Mouse (Mus musculus): ENCODE data around the gene Pik3c2g. TPM values are rescaled to one million over a fixed set of nuclear protein-coding genes. Genes with fewer than 3 reads are reported as not detected.

Gene Pik3c2g
- total RNA-seq, 2 experiments from 2014 or later: not detected

DNA sequence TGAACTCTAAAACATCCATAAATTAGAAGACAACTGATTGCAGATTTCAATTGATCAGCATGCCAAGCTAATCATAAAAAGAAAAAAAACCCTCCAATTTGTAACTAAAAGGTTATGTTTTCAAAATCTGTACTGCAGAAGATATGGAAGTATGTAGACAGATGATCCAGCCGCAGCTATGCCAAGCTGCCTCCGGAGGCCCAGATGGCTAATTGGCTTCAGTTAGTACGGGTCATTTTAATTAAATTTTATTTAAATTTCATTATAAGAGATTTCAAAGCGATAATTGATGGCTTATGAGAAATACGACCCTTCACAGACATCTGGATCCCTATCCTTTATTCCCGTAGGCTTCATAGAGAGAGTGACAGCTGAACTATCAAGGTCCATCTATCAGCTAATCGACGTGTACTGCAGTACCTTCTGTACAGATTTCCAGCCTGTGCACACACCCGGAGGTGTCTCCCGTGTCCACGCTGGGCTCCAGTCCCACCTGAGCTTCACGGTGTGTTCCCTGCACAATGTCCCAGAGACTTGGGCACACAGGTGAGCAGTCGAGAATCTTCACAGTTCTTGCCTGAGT, 132.7 kb downstream of the Pik3c2g start:
- no peak for ATAC-seq (replicated peaks; ENCODE audit: low FRiP score, poor library complexity, severe bottlenecking)

DNA sequence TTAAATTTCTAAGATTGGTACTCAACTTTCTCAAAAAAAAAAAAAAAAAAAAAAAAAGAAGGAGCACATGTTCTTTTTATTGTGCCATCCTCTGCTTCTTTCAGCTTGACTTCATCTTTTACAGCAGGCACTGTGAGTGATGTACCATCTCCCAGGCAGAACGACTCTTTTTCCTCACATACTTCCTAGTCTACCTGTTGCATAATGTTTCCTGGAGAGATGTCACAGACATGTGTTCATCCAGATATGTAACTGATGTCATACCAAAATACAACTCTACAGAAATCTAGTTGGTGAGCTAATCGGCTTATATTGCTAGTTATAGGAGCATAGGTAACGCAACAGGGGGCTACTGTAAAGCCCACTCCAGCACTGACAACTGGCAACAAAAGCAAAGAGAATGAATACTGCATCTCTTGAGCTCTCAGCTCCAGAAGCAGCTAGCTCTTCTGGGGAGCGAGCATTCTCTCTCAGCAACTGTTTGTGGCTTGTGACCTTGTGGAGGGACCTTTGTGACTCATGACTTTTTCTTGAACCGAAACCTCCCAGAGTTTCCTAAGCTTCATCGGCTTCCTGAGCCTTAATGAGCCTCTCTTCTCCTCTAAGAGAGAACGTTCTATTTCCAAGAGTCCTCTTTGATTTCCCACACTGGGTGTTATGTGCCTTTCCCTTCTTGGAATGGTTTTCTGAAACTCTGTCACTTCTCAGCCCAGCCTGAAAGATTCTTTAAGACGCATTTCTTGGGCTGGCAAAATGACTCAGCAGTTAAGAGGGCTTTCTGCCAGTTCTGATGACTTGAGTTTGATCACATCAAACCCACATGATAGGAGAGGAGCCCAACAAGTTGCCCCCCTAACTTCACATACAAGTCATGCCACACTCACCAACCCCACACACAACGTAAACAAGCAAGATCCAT, 148.9 kb downstream of the Pik3c2g start:
- ATAC-seq (replicated peaks; ENCODE audit: low FRiP score, poor library complexity, severe bottlenecking): no peak

DNA sequence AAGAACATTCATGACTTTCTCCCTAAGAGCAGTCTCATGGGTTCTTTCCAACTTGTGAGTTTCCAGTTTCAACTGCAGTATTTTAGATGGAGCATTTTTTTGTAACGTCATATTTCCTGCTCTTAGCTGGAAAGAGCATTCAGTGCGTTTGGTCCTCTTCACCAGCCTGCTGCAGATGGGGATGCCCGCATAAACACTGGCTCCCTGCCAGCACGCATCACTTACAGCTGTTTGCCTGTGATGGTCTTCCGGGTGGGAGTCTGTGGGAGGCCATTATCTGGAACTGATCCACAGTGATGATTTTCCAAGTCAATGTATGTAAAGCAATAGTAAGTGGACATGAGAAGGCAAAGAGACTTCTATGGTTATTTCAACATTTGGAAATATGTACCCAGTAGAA, 151.3 kb downstream of the Pik3c2g start:
- no peak for ATAC-seq (replicated peaks; ENCODE audit: low FRiP score, poor library complexity, severe bottlenecking)

DNA sequence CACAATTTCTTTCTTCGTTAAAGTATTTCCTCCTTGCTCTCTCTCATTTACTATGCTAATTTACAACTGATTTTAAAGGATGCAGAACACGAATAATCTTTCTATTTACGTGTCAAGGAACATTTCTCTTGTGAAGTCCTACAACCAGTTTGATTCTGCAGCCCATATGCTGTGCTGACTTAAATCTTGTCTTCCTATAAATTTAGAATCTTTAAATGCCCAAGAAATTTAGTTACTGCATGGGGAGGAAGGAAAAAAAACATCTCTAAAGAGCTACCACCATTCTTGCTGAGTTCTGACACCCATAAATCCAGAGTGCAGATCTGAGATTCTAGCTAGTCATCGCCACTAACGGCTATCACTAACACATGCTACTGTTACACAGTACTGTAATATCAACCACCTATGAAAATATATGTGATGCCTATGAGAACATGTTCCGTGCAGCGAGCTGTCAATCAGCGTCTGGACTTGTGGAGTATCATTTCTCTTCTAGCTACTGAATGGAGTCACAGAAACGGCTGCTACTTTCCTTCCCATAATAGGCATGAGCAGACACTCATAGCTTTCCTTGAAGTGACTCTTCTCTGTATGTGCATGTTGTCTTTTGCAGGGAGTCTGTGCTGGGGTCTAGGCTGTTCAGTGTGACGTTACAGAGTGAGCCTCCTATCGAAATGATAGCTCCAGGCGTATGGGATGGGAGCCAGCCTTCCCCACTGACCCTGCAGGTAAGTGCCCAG, 155.8 kb downstream of the Pik3c2g start:
- no peak for ATAC-seq (replicated peaks; ENCODE audit: low FRiP score, poor library complexity, severe bottlenecking)

DNA sequence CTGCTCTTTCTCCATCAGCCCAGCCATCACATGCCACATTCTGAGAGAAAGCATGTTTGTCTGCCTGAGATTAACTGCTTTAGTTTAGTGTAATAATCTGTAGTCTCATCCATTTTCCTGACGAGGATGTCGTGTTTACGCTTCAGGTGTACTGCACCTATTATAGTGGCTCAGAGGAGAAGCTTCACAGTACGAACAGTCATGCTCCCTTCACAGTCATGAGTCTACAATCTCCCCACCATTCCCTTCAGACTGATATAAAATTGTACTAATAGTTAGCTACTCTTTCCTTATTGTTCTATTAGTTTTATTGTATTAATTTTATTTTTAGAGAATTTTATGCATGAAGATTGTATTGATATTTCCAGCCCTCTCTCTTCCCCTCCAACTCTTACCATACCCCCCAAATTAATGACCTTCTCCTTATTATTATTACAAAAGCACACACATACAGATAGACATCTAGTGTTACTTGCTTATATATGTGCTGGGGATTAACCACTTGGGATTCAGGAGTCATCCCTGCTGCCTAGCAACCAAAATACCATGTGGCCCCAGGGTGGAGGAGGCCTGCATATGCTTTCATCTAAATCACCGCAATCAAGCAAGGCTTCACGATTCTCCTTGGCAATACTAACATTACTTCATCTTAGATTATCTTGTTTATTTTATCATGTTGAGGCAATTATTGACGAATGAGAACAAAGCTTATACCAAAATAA, 159.9 kb downstream of the Pik3c2g start:
- ATAC-seq (replicated peaks; ENCODE audit: low FRiP score, poor library complexity, severe bottlenecking): no peak

DNA sequence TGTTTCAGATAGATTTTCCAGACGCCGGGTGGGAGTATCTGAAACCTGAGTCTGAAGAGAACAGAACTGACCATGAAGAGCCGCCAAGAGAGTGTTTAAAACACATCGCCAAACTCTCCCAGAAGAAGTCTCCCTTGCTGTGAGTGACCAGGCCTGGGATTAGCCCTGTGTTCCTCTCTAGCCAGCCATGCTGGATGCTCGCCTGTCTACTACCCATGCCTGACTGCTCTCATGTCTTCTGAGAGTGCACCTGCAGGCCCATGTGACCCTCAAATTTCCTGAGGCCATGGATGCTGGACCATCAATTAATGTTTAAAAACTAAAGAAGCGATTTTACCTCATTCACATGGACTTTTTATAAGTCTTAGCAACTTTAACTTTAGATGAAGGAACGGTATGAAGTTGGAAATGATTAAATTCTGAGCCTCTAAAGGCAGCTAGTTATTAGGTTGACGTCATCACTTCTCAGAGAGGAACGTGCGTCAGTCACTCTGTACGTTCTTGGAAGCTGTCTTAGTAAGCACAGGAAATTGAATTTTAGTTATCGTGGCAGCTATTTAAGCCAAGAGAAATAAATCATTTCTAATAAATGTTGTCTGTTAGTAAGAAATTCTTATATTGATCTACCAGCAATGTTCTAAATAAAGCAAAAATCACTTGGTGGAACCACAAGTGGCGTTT, 161.2 kb downstream of the Pik3c2g start:
- ATAC-seq (replicated peaks; ENCODE audit: low FRiP score, poor library complexity, severe bottlenecking): no peak

DNA sequence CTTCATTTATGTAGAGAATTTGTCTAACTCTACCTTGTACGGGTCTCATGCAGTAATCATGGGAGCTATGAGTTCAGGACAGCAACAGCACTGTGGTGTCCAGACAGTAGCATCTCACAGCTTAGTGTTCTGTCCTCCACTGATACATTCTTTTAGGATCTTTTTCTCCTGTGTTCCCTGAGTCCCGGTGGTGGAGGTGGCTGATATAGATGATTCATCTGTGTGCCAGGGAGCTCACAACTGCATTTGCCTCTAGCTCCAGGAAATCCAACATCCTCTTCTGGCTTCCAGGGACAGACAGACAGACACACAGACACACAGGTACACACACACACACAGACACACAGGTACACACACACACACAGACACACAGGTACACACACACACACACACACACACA, 163.6 kb downstream of the Pik3c2g start:
- no peak for ATAC-seq (replicated peaks; ENCODE audit: low FRiP score, poor library complexity, severe bottlenecking)

DNA sequence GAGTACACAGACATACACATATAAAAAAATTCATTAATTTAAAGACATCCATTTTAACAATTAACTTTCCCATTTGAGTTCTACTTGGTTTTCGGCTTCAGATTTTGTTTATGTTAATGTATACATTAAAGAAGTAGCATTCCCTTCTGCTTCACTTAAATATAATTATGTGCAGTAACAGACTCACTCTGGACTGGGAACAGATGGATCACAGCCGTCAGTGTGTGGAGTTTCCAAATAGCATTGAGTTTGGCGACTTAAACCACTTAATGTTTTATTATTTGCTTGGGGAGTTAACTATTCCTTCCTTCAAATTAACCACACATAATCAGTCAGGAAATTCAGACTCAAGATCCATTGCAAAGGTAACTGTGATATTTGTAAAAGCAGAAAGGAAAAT, 164.0 kb downstream of the Pik3c2g start:
- no peak for ATAC-seq (replicated peaks; ENCODE audit: low FRiP score, poor library complexity, severe bottlenecking)

DNA sequence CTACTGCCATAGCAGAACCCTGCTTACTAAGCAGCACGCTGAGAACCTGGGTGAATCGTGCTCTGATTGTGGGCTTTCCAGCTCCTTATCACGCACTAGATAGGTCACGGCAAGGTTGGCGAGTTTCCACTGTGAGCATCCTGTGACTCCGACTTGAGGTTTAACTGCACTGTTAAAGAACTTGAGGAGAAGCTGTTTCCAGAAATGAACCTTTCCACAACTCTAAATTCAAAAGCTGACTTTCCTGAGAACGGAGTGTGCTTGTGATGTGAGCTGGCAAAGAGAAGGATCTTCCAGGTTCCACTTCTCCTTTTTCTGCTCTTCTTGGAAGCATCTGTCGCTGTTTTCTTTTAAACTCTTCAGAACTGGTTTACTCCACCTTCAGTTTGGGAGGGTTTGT, 170.9 kb downstream of the Pik3c2g start:
- ATAC-seq (replicated peaks; ENCODE audit: low FRiP score, poor library complexity, severe bottlenecking): no peak

DNA sequence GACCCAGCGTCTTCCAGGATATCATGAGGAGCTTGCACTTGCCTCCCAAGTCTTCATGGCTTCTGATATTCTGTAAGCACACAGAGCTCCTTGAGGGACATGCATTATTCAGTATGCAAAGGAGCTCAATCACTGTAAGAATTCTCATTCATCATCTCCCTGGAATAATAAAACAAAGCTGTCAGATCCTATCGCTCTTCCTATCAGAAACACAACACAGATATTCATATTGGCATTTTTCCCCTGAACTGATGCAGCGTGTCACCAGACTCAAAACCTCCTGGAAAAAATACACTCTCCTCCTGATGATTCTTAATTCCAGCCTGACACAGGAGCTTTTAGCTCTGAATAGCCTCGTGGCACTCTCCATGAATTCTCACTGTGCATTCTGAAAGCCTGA, 174.0 kb downstream of the Pik3c2g start:
- no peak for ATAC-seq (replicated peaks; ENCODE audit: low FRiP score, poor library complexity, severe bottlenecking)

DNA sequence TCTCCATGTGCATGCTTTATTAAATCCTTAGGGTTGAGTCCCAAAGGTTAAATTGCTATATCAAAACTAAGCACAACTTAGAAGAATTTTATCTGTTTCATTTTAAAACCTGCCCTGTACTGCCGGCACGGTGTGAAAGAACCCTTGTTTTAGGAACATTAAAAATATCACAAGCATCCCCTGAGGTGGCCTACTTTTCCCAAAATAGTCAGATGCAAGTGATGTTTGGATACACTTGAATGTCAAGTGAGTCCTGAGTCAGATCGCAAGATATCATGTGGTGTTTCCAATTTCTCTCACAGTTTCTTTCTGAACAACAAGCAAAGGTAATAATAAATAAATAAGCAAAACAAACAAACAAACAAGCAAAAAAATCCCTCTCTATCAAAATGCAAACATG, 177.4 kb downstream of the Pik3c2g start:
- no peak for ATAC-seq (replicated peaks; ENCODE audit: low FRiP score, poor library complexity, severe bottlenecking)

DNA sequence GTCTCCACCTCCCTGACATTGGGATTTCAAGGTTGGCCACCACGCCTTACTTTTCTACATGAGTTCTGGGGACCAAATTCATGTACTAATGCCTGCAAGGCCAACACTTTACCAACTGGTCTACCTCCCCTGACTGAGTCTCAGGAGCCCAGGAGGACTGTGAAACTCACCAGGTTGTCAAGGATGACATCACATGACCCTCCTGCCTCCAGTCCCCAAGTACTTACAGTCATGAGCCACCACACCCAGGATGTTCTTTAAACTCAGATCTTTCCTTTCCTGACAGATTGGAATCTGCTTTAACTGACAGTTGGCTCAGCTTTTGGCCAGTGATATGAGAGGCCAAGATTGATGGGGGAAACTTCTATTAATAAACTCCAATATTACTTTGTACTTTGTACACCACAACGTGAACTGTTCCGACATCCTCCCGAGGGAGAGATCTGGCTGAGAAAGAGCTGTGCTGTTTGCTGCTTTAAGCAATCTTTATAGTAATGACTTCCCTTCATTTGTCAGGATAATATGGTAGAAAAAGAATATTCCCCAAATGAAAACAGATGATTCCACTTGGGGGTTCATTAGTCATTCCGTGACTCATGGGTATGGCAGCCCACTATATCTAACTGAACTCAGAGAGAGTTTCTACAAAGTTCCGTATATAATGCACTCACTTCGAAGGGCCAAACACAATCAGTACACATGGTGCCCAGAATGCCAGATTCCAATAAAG, 182.9 kb downstream of the Pik3c2g start:
- no peak for ATAC-seq (replicated peaks; ENCODE audit: low FRiP score, poor library complexity, severe bottlenecking)

DNA sequence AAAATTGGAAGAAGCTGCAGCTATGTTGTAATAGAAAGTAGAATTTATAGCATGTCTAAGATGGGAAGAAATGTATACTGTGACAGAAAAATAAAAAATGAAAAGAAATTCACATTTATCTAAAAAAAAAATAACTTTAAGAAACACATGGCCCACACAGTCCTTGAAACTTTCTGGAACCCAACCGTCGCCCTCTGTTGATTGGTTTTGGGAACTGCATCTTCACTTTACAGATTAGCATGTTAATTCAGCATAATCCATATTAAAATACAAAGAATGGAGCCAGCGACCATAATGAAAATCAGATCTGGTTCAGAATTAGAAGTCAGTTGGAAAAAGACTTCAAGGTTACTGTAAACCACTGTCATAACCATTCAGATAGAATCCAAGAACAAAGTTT, 183.5 kb downstream of the Pik3c2g start:
- ATAC-seq (replicated peaks; ENCODE audit: low FRiP score, poor library complexity, severe bottlenecking): no peak

DNA sequence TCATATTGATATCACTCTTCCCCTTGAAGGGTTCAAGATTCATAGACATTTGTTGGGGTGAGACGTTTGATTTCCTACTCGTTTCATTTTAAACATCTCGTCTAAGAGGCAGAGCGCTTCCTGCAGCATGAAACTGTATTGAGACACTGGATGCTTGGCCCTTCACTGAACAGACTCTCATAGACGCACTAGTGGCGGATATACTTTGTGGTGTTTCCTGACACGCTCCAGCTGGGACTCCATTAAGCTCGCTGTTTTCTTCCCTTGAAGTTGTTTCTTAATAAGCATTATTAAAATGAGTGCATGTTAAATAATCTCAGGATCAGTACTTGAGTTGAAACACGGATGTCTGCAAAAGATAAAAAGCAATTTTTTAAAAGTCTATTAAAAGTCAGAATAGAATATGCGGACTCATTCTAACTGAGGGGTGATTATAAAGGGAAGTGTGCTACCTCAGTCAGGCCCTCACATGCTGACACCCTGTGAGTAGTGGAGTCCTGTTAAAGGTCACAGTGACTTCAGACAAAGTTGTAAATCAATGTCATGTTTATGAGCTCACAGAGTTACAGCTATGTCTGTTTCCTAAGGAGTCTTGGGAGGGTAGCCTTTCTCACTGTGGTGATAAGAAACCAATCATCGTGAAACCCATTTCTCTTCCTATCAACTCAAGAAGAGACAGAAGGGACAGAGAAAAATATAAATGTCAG, 190.7 kb downstream of the Pik3c2g start:
- no peak for ATAC-seq (replicated peaks; ENCODE audit: low FRiP score, poor library complexity, severe bottlenecking)

DNA sequence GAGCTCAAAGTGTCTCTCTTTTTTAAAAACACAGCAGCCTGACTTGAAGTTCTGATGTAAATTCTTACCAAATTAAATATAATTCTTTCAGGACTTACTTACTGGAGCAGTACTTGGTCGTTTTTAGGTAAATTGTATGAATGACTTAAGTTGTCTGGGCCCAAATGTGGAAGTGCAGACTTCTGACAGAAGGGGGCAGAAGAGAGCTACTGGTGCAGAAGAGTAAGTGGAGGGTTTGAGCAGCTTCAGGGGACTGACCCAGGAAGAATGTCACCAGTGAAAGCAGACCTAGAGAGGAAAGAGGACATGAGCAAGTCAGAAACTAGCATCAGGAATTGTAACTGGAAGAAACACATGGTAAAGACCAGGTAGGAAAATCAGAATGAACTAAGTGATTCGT, 193.0 kb downstream of the Pik3c2g start:
- no peak for ATAC-seq (replicated peaks; ENCODE audit: low FRiP score, poor library complexity, severe bottlenecking)

DNA sequence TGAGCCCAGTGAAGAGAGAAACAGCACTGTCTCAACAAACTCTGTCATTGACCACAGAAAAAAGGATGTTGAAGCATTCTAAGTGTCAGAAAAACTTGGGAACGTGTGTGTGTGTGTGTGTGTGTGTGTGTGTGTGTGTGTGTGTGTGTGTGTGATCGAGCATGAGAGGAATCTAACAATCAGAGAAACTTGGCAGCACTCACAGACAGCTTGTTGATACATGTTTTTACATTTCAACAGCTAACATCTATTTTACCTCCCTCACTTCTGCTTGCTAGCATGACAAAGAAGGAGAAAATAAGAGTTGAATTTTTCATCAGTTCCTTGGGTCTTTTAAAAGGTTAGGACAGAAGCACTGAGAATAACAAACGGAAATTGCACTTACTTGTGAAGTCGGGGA, 202.5 kb downstream of the Pik3c2g start:
- ATAC-seq (replicated peaks; ENCODE audit: low FRiP score, poor library complexity, severe bottlenecking): no peak

DNA sequence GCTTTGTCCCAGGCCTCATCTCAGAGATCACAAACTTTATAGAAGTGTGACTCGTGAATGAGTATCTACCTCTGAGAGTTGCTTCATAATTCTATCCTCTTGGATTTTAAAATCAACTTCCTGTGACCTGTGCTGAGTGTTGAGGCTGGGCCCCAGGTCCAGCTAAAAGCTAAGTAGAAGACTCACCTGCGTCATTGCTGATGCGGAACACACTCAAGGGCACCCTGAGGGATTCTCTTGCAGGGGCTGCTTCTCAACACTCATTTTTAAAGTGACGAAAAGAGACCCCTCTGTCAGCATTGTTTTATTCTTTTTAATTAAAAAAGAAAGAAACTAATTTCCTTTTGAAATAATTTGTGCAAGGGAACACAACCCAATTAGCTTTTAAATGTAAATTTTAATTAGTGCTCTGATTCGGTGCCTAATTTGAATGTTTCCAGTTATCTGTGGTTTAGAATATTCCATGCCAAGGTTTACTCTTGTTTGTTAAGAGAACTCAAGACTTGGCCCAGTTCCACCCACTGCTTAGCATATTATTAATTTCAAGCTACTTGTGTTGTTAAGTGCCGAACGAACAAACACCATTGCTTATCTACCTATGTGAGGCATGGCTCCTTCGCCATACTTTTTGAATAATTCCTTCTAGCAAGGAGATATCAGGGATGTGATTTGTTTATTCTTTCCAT, 212.7 kb downstream of the Pik3c2g start:
- no peak for ATAC-seq (replicated peaks; ENCODE audit: low FRiP score, poor library complexity, severe bottlenecking)

DNA sequence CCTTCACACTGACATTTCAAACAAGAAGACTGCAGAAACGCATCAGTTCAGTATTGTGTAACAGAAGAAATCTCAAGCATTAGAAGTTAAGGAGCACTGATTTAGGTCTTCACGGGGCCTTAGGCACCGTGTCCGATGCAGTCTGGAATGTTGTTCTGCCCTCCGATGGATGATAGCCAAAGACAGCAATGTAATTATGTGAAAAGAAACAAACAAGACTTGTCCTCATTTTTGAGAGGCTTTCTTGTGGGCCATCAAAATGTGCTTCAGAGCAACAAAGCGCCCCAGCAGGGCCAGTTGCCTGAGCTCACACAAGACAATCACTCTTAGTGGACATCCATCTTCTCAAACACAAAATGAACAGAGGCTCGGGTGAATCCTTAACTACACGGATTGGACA, 234.9 kb downstream of the Pik3c2g start:
- no peak for ATAC-seq (replicated peaks; ENCODE audit: low FRiP score, poor library complexity, severe bottlenecking)
